Mouse (Mus musculus): Measurements from ENCODE around the gene Srrd. TPM values are rescaled to one million over a fixed set of nuclear protein-coding genes. Genes with fewer than 3 reads are reported as not detected.
A peak's percentile ranks its signal among the peaks of the same experiment; 100 is the strongest.

Gene Srrd
- polyA plus RNA-seq, 1 experiment = 19.0 TPM

- Histone ChIP-seq H3ac (ENCODE audit: control insufficient read depth, insufficient read length) (no peak overlapping the region), H3K4me3 (no peak overlapping the region), H3K4me2 (ENCODE audit: low read depth) (no peak overlapping the region), H3K27me3 (ENCODE audit: control insufficient read depth, insufficient read depth, insufficient read length) (no peaks in the 10 kb centered on the region), H3K79me2 (ENCODE audit: control insufficient read depth, insufficient read depth) (peaks cover 97% of the 10 kb centered on the region), H3K36me3 (ENCODE audit: control insufficient read depth, insufficient read depth) (no peaks in the 10 kb centered on the region)
- no peak for TF ChIP-seq MYOD1 (IDR thresholded peaks at IDR 0.05; ENCODE audit: control insufficient read depth in 1 of 3, insufficient read length in 2 of 3, low read depth in 2 of 3)
- peak; percentile 46 for TF ChIP-seq POLR2AphosphoS2 (IDR thresholded peaks at IDR 0.05; ENCODE audit: insufficient read length, low read depth)
- no peak for TF ChIP-seq E2F4 (IDR thresholded peaks at IDR 0.05; ENCODE audit: insufficient read depth)
- no peak for TF ChIP-seq MAX (IDR thresholded peaks at IDR 0.05; ENCODE audit: low read depth)
- TF ChIP-seq USF1 (IDR thresholded peaks at IDR 0.05; ENCODE audit: low read depth) = no peak
- TF ChIP-seq SRF (IDR thresholded peaks at IDR 0.05; ENCODE audit: control insufficient read depth, insufficient read length, low read depth) = no peak
- TF ChIP-seq CEBPB (IDR thresholded peaks at IDR 0.05; ENCODE audit: insufficient read depth, poor library complexity, severe bottlenecking) = no peak
These were observed 44.4 kb downstream of the Srrd start for GRCm38 (mm10) chr5:112298226-112298988.

GRCm38 (mm10) chr5:112297257-112297656, 45.6 kb downstream of the Srrd start:
- H3K27me3 ChIP-seq (ENCODE audit: control insufficient read depth, insufficient read depth, insufficient read length) = no peaks in the 10 kb centered on the region
- H3ac ChIP-seq (ENCODE audit: control insufficient read depth, insufficient read length) = no peak overlapping the region
- TF ChIP-seq USF1 (IDR thresholded peaks at IDR 0.05; ENCODE audit: low read depth) (peak; percentile 32), CEBPB (IDR thresholded peaks at IDR 0.05; ENCODE audit: insufficient read depth, poor library complexity, severe bottlenecking) (no peak), MYOD1 (IDR thresholded peaks at IDR 0.05; ENCODE audit: control insufficient read depth in 1 of 3, insufficient read length in 2 of 3, low read depth in 2 of 3) (no peak), MYOG (IDR thresholded peaks at IDR 0.05; ENCODE audit: control insufficient read depth in 1 of 3, insufficient read depth in 1 of 3, insufficient read length in 2 of 3, low read depth in 2 of 3) (no peak), SRF (IDR thresholded peaks at IDR 0.05; ENCODE audit: control insufficient read depth, insufficient read length, low read depth) (no peak), POLR2AphosphoS2 (IDR thresholded peaks at IDR 0.05; ENCODE audit: insufficient read length, low read depth) (peak; percentile 10)
- no peak overlapping the region for H3K4me2 ChIP-seq (ENCODE audit: low read depth)
- no peak overlapping the region for H3K4me3 ChIP-seq
- H3K79me2 ChIP-seq (ENCODE audit: control insufficient read depth, insufficient read depth) = peaks cover 100% of the 10 kb centered on the region
- no peaks in the 10 kb centered on the region for H3K36me3 ChIP-seq (ENCODE audit: control insufficient read depth, insufficient read depth)

- Histone ChIP-seq H3ac (ENCODE audit: control insufficient read depth, insufficient read length) (no peak overlapping the region), H3K27me3 (ENCODE audit: control insufficient read depth, insufficient read depth, insufficient read length) (no peaks in the 10 kb centered on the region), H3K4me3 (no peak overlapping the region), H3K79me2 (ENCODE audit: control insufficient read depth, insufficient read depth) (peaks cover 100% of the 10 kb centered on the region), H3K36me3 (ENCODE audit: control insufficient read depth, insufficient read depth) (no peaks in the 10 kb centered on the region), H3K4me2 (ENCODE audit: low read depth) (peak overlapping the region; percentile 18)
- TF ChIP-seq USF1 (IDR thresholded peaks at IDR 0.05; ENCODE audit: low read depth) (no peak), MAX (IDR thresholded peaks at IDR 0.05; ENCODE audit: low read depth) (no peak), POLR2A (IDR thresholded peaks at IDR 0.05; ENCODE audit: insufficient read length, low read depth) (no peak), TCF12 (IDR thresholded peaks at IDR 0.05; ENCODE audit: insufficient read depth, poor library complexity, severe bottlenecking) (no peak), REST (IDR thresholded peaks at IDR 0.05; ENCODE audit: insufficient read depth, insufficient read length) (no peak), MYOG (IDR thresholded peaks at IDR 0.05; ENCODE audit: control insufficient read depth in 1 of 3, insufficient read depth in 1 of 3, insufficient read length in 2 of 3, low read depth in 2 of 3) (no peak), SRF (IDR thresholded peaks at IDR 0.05; ENCODE audit: control insufficient read depth, insufficient read length, low read depth) (no peak), POLR2AphosphoS2 (IDR thresholded peaks at IDR 0.05; ENCODE audit: insufficient read length, low read depth) (no peak), MYOD1 (IDR thresholded peaks at IDR 0.05; ENCODE audit: control insufficient read depth in 1 of 3, insufficient read length in 2 of 3, low read depth in 2 of 3) (no peak)
These were observed 46.2 kb downstream of the Srrd start for GRCm38 (mm10) chr5:112296404-112297181.

- H3K36me3 ChIP-seq (ENCODE audit: control insufficient read depth, insufficient read depth) = no peaks in the 10 kb centered on the region
- H3ac ChIP-seq (ENCODE audit: control insufficient read depth, insufficient read length) = no peak overlapping the region
- peak overlapping the region; percentile 70 for H3K4me2 ChIP-seq (ENCODE audit: low read depth)
- TF ChIP-seq SRF (IDR thresholded peaks at IDR 0.05; ENCODE audit: control insufficient read depth, insufficient read length, low read depth) = no peak
- no peak for TF ChIP-seq POLR2AphosphoS2 (IDR thresholded peaks at IDR 0.05; ENCODE audit: insufficient read length, low read depth)
- TF ChIP-seq USF1 (IDR thresholded peaks at IDR 0.05; ENCODE audit: low read depth) = no peak
- no peak overlapping the region for H3K4me3 ChIP-seq
- H3K79me2 ChIP-seq (ENCODE audit: control insufficient read depth, insufficient read depth) = peaks cover 100% of the 10 kb centered on the region
- no peaks in the 10 kb centered on the region for H3K27me3 ChIP-seq (ENCODE audit: control insufficient read depth, insufficient read depth, insufficient read length)
These were observed 47.3 kb downstream of the Srrd start for GRCm38 (mm10) chr5:112295564-112295963.

- no peak overlapping the region for H3K4me3 ChIP-seq
- peak overlapping the region; percentile 70 for H3K4me2 ChIP-seq (ENCODE audit: low read depth)
- no peak overlapping the region for H3ac ChIP-seq (ENCODE audit: control insufficient read depth, insufficient read length)
- TF ChIP-seq REST (IDR thresholded peaks at IDR 0.05; ENCODE audit: insufficient read depth, insufficient read length) (no peak), TCF12 (IDR thresholded peaks at IDR 0.05; ENCODE audit: insufficient read depth, poor library complexity, severe bottlenecking) (no peak), MYOG (IDR thresholded peaks at IDR 0.05; ENCODE audit: control insufficient read depth in 1 of 3, insufficient read depth in 1 of 3, insufficient read length in 2 of 3, low read depth in 2 of 3) (no peak), MYOD1 (IDR thresholded peaks at IDR 0.05; ENCODE audit: control insufficient read depth in 1 of 3, insufficient read length in 2 of 3, low read depth in 2 of 3) (peak in 2 of 3 experiments; percentile 32 to 70), POLR2A (IDR thresholded peaks at IDR 0.05; ENCODE audit: insufficient read length, low read depth) (peak; percentile 3), SRF (IDR thresholded peaks at IDR 0.05; ENCODE audit: control insufficient read depth, insufficient read length, low read depth) (no peak), CEBPB (IDR thresholded peaks at IDR 0.05; ENCODE audit: insufficient read depth, poor library complexity, severe bottlenecking) (no peak), POLR2AphosphoS2 (IDR thresholded peaks at IDR 0.05; ENCODE audit: insufficient read length, low read depth) (no peak), MAX (IDR thresholded peaks at IDR 0.05; ENCODE audit: low read depth) (no peak), E2F4 (IDR thresholded peaks at IDR 0.05; ENCODE audit: insufficient read depth) (no peak), TCF3 (IDR thresholded peaks at IDR 0.05; ENCODE audit: insufficient read length, low read depth) (no peak), USF1 (IDR thresholded peaks at IDR 0.05; ENCODE audit: low read depth) (no peak)
- H3K27me3 ChIP-seq (ENCODE audit: control insufficient read depth, insufficient read depth, insufficient read length) = no peaks in the 10 kb centered on the region
- H3K79me2 ChIP-seq (ENCODE audit: control insufficient read depth, insufficient read depth) = peaks cover 100% of the 10 kb centered on the region
- no peaks in the 10 kb centered on the region for H3K36me3 ChIP-seq (ENCODE audit: control insufficient read depth, insufficient read depth)
These were observed 47.7 kb downstream of the Srrd start for GRCm38 (mm10) chr5:112295162-112295561.

Data from myocyte (in vitro differentiated cells).